Mouse (Mus musculus): ENCODE results near the gene Nalcn.

DNA sequence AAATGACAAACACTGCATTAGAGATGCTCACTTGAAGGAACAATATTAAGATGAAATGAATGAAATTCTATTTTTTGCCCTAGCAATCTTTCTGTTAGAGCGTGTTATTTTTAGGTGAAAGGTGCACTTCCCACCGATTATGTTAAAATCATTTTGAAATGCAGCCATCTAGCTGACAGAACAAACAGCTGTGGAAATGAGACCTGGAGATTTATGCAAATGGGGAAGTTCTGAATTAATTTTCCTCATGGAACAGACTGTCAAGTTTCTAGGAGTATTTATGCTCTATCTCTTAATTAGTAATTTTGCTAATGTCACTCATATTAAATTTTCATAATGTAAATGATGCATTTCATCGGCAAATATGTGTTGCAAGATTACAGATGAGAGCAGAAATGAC is 191.4 kb downstream of the Nalcn start:
- TF ChIP-seq MAX (IDR thresholded peaks at IDR 0.05; ENCODE audit: low read length) (no peak), MXI1 (IDR thresholded peaks at IDR 0.05; ENCODE audit: low read depth, low read length) (no peak), SMC3 (IDR thresholded peaks at IDR 0.05; ENCODE audit: low read depth, low read length) (no peak), UBTF (IDR thresholded peaks at IDR 0.05; ENCODE audit: borderline replicate concordance, insufficient read depth, low read depth, low read length) (no peak), POLR2A (IDR thresholded peaks at IDR 0.05; ENCODE audit: control insufficient read depth in 1 of 2, insufficient read depth in 1 of 2, low read depth in 1 of 2, low read length in 2 of 2, poor library complexity in 1 of 2) (no peak), GATA1 (IDR thresholded peaks at IDR 0.05; ENCODE audit: low read depth, low read length) (no peak), CTCF (IDR thresholded peaks at IDR 0.05 in 2 of 3, conservative IDR thresholded peaks at IDR 0.05 in 1 of 3; ENCODE audit: control insufficient read depth in 1 of 3, insufficient read depth in 1 of 3, low read depth in 2 of 3, low read length in 3 of 3, poor library complexity in 1 of 3, severe bottlenecking in 1 of 3) (no peak), JUND (IDR thresholded peaks at IDR 0.05; ENCODE audit: low read depth, low read length) (no peak), ZMIZ1 (IDR thresholded peaks at IDR 0.05; ENCODE audit: low read depth, low read length) (no peak)
